In the genomic region with DNA sequence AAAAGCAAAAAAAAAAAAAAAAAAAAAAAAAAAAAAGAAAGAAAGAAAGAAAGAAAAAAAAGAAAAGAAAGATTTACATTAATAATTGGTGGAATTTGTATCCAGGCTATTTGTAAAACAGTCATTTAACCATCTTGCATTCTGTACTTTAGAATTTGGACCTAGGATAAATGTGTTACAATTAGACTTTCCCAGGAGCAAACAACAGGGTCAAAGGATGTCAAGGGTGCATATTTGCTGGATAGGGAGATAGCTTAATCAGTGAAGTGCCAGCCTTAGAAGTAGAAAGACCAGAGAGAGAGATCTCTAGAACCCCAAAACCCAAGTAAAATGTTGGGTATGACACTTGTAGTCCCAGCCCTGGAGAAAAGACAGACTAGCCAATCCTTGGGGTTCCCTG, we compare ENCODE assay signal across 25 mouse cellular contexts. TPM values are rescaled to one million over a fixed set of nuclear protein-coding genes. Genes with fewer than 3 reads are reported as not detected.
A peak's percentile ranks its signal among the peaks of the same experiment; 100 is the strongest.
DNase-seq lines count a peak whose midpoint lies in the region; ATAC-seq lines count a peak whose summit lies in the region.
"Had no signal": no experiment of that assay in that cellular context is flagged by ENCODE, and none has a peak within 500 bp of the region (broad histone marks: within the 10 kb centered on the region; RNA-seq: fewer than 3 reads in every experiment).

No protein-coding gene starts in this region.

- H3K4me3 ChIP-seq in heart, embryonic 13.5 days = no peak overlapping the region
- no peak overlapping the region for H3K4me3 ChIP-seq in heart, embryonic 16.5 days (ENCODE audit: low read length)
- H3K4me3 ChIP-seq: forebrain, embryonic 10.5 days; forebrain, embryonic 13.5 days had no signal

- H3K36me3 ChIP-seq in heart, embryonic 13.5 days = no peaks in the 10 kb centered on the region
- H3K36me3 ChIP-seq in heart, embryonic 16.5 days (ENCODE audit: control insufficient read depth, insufficient read depth) = no peaks in the 10 kb centered on the region
- H3K36me3 ChIP-seq: forebrain, embryonic 10.5 days; G1E had no signal

- H3K27me3 ChIP-seq in heart, embryonic 13.5 days (replicated peaks) = no peaks in the 10 kb centered on the region
- H3K27me3 ChIP-seq in heart, embryonic 16.5 days (ENCODE audit: control insufficient read depth, insufficient read depth, low read length) = no peaks in the 10 kb centered on the region
- H3K27me3 ChIP-seq: CH12.LX; forebrain, embryonic 13.5 days; Patski had no signal

- DNase-seq in heart, adult 9 months (ENCODE audit: low spot score in 2 of 2) = no peak
- no peak for DNase-seq in heart, adult 11 months
- peak; percentile 76 for DNase-seq in kidney, adult 9 months
- DNase-seq in kidney, postnatal 4 days = no peak
- DNase-seq: adrenal gland, postnatal 10 days; adrenal gland, postnatal 36 days; B cell, adult 2 months; cerebellum, adult 18-20 months; cerebellum, adult 9-10 months; cerebellum, postnatal 14 days; gastrocnemius, postnatal 10 days; gastrocnemius, postnatal 36 days; heart, postnatal 36 days had no signal

- H3K4me1 ChIP-seq in heart, embryonic 13.5 days = peaks cover 22% of the 10 kb centered on the region
- H3K4me1 ChIP-seq in heart, embryonic 16.5 days (ENCODE audit: control insufficient read depth, insufficient read depth, low read length) = peaks cover 15% of the 10 kb centered on the region
- H3K4me1 ChIP-seq: forebrain, embryonic 10.5 days had no signal

- ATAC-seq in heart, embryonic 13.5 days (ENCODE audit: extremely low read depth, insufficient number of reproducible peaks, low FRiP score, low TSS enrichment) = no peak
- no peak for ATAC-seq in heart, embryonic 16.5 days (replicated peaks; ENCODE audit: extremely low read depth, insufficient read depth, low FRiP score)
- ATAC-seq: forebrain, embryonic 13.5 days; forebrain, embryonic 16.5 days; hindbrain, postnatal 0 days; inflammation-experienced regulatory T-cells, adult 6 months; intestine, embryonic 16.5 days; Patski had no signal

- H3K9ac ChIP-seq in heart, embryonic 13.5 days = no peak overlapping the region
- H3K9ac ChIP-seq in heart, embryonic 16.5 days (ENCODE audit: low read length) = no peak overlapping the region
- H3K9ac ChIP-seq: forebrain, embryonic 13.5 days; hindbrain, embryonic 14.5 days had no signal

- no peaks in the 10 kb centered on the region for H3K9me3 ChIP-seq in heart, embryonic 13.5 days
- H3K9me3 ChIP-seq in heart, embryonic 16.5 days (replicated peaks; ENCODE audit: control insufficient read depth, low read length) = no peaks in the 10 kb centered on the region
- H3K9me3 ChIP-seq: forebrain, embryonic 10.5 days; forebrain, embryonic 13.5 days; G1E had no signal

- H3K4me2 ChIP-seq in heart, embryonic 13.5 days = no peak overlapping the region
- no peak overlapping the region for H3K4me2 ChIP-seq in heart, embryonic 16.5 days (ENCODE audit: low read depth, low read length)
- H3K4me2 ChIP-seq: forebrain, embryonic 13.5 days; hindbrain, embryonic 14.5 days had no signal

- peak overlapping the region; percentile 76 for H3K27ac ChIP-seq in heart, embryonic 13.5 days (replicated peaks)
- H3K27ac ChIP-seq in heart, embryonic 16.5 days (ENCODE audit: low read length) = peak overlapping the region; percentile 69
- H3K27ac ChIP-seq: forebrain, embryonic 10.5 days; forebrain, embryonic 13.5 days; hindbrain, embryonic 14.5 days; hindbrain, postnatal 0 days had no signal

RNA-seq across cellular contexts. Expression of a gene that starts 19.5 kb away (rescaled TPM):
- 120 and 121 TPM in 2 replicates for polyA plus RNA-seq in heart, embryonic 13.5 days (2015; fragmentation: Nextera tagmentation; extraction: Ambion mirVana)
- polyA plus RNA-seq in heart, embryonic 16.5 days (2015; fragmentation: Nextera tagmentation; extraction: Ambion mirVana) = 159 and 160 TPM in 2 replicates
- polyA plus RNA-seq: G1E had no signal
